Mouse (Mus musculus) stomach, postnatal 0 days (tissue): ENCODE measurements around the gene Mgmt. TPM values are rescaled to one million over a fixed set of nuclear protein-coding genes. Genes with fewer than 3 reads are reported as not detected.

Experiments
- ATAC-seq: fragments of 200-750 bp; cut with Nextera tagmentation; 2 replicates; pipeline ENCODE4 v1.8.0; 2017; ENCODE audit not compliant: low FRiP score, low TSS enrichment
- DNase-seq: peaks from one replicate; pipeline ENCODE4 v3.0.0-alpha.2; 2016; ENCODE audit warnings: low spot score
- H3K27ac ChIP-seq: fragments of 300-500 bp; sonication (generic); replicated peaks from 2 replicates; pipeline ENCODE4 v1.5.1; 2014; ENCODE audit warnings: mild to moderate bottlenecking, control low read depth
- H3K27me3 ChIP-seq: fragments of 300-500 bp; sonication (generic); 2 replicates; pipeline ENCODE4 v1.6.1; 2014; ENCODE audit warnings: low read length; ENCODE audit not compliant: control insufficient read depth, insufficient read depth
- H3K36me3 ChIP-seq: fragments of 300-500 bp; sonication (generic); 2 replicates; pipeline ENCODE4 v1.6.1; 2014; ENCODE audit warnings: low read length, mixed read lengths; ENCODE audit not compliant: control insufficient read depth, insufficient read depth
- H3K4me1 ChIP-seq: fragments of 300-500 bp; sonication (generic); replicated peaks from 2 replicates; pipeline ENCODE4 v1.6.1; 2014; ENCODE audit warnings: antibody characterized with exemption; ENCODE audit not compliant: control insufficient read depth, insufficient read depth
- H3K4me2 ChIP-seq: fragments of 300-500 bp; sonication (generic); replicated peaks from 2 replicates; pipeline ENCODE4 v1.6.1; 2014; ENCODE audit warnings: low read depth, mild to moderate bottlenecking, control low read depth, moderate library complexity
- H3K4me3 ChIP-seq: fragments of 300-500 bp; sonication (generic); 2 replicates; pipeline ENCODE4 v1.5.1; 2014; ENCODE audit warnings: low read depth, low read length, control low read depth
- H3K9ac ChIP-seq: fragments of 300-500 bp; sonication (generic); 2 replicates; pipeline ENCODE4 v1.6.1; 2014; ENCODE audit warnings: mild to moderate bottlenecking, low read length, control low read depth, mixed read lengths
- H3K9me3 ChIP-seq: fragments of 300-500 bp; sonication (generic); 2 replicates; pipeline ENCODE4 v1.6.1; 2016; ENCODE audit warnings: low read length; ENCODE audit not compliant: control insufficient read depth
- CTCF ChIP-seq: IDR thresholded peaks from 2 replicates; pipeline ENCODE4 v1.5.1; 2016; ENCODE audit warnings: antibody characterized with exemption, low read depth, mild to moderate bottlenecking, moderate library complexity
- EP300 ChIP-seq: optimal IDR thresholded peaks from 2 replicates; pipeline ENCODE3; 2016; ENCODE audit warnings: antibody characterized with exemption
- WGBS: fragments of 180-500 bp; shearing (Covaris S2); extraction: QIAGEN DNeasy Blood & Tissue Kit; methylation state at CpG from one replicate; pipeline ENCODE4 v1.1.7; 2014; 5-methylcytosine and 5-hydroxymethylcytosine counted together
- polyA plus RNA-seq: library from polyadenylated mRNA; unstranded; fragments of >200 nt; fragmentation: Nextera tagmentation; extraction: Ambion mirVana; gene quantifications from 2 replicates; pipeline ENCODE4 v1.2.1, GENCODE M21; 2015

Mgmt gene
- polyA plus RNA-seq, 1 experiment from 2014 or later: 5.5 TPM

DNA sequence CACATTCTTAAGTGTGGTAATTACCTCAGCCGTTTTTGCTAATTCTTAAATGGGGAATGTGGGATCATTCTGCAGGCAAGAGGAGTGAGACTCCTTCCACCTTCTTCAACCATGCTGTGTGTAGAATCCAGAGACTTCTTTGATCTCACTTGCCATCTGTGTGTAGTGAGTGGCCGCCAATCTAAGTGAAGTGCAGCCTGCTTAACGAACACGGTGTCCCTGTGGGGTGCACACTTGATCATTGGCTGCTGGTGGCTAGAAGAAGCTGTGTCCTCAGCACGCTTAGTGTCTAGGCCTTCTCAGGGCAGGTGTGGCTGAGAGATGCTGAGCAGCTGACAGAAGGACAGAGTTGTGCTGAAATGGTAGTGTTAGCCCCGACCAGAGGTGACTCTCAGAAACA lies 113.9 kb downstream of the Mgmt start:
- H3K36me3 ChIP-seq: no peaks in the 10 kb centered on the region
- H3K9ac ChIP-seq: no peak overlapping the region
- no peak overlapping the region for H3K4me2 ChIP-seq
- H3K27ac ChIP-seq: no peak overlapping the region
- H3K27me3 ChIP-seq: no peaks in the 10 kb centered on the region
- H3K4me1 ChIP-seq: no peaks in the 10 kb centered on the region
- DNase-seq: no peak
- H3K9me3 ChIP-seq: no peaks in the 10 kb centered on the region
- no peak overlapping the region for H3K4me3 ChIP-seq
- TF ChIP-seq CTCF (no peak), EP300 (no peak)
- WGBS: 81% methylated on average over 6 of the region's 6 CpGs
- no peak for ATAC-seq

DNA sequence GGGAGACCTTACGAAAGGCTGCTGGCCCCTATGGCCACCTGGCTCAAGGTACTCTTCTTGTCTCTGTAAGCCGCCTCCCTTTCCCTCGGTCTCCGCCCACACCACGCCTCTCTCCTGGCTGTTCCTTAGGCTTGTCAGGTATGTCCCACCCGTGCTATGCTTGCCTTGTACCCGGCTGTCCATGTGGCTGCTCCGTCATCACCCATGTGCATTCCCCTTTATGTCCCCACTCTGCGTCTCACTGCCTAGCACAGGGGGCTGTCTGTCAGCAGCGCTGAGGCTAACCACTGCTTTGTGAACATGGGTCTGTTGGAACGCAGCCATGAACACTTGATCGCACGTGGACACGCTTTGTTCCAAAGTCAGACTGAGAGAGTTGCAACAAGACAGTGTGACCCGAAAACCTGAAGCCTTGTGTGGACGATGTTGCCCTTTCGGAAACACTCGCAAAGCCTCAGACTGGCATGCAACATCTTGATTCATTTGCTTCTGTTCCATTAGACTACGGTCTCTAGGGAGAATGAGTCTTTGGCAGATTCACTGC lies 115.4 kb downstream of the Mgmt start:
- no peak for TF ChIP-seq EP300
- TF ChIP-seq CTCF: no peak
- no peak for DNase-seq
- Histone ChIP-seq H3K27me3 (no peaks in the 10 kb centered on the region), H3K9me3 (no peaks in the 10 kb centered on the region), H3K36me3 (no peaks in the 10 kb centered on the region), H3K4me3 (no peak overlapping the region), H3K4me1 (no peaks in the 10 kb centered on the region), H3K4me2 (no peak overlapping the region), H3K9ac (no peak overlapping the region), H3K27ac (no peak overlapping the region)
- no peak for ATAC-seq
- 83% methylated on average over 19 of the region's 19 CpGs for WGBS

DNA sequence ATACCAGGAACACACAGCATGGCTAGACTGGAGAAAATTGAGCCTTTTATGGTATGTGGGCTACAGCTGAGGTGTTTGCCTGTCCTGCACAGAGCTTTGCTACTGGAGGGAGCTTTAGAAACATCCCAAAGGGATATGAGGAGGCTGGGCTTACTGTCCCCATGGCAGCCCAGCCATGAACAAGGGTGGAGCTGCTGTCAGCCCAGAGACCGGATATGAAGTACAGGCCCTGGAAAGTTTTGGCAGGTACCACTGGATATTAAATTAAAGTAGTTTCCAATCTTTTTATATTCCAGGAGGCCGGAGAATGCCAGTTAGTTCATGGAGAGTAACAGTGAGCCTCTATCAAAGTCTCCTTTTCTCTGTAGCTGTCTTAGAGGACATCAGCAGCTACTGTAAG lies 116.0 kb downstream of the Mgmt start:
- ATAC-seq (no peak), DNase-seq (no peak)
- Histone ChIP-seq H3K9ac (no peak overlapping the region), H3K9me3 (no peaks in the 10 kb centered on the region), H3K4me1 (no peaks in the 10 kb centered on the region), H3K27ac (no peak overlapping the region), H3K4me3 (no peak overlapping the region), H3K27me3 (no peaks in the 10 kb centered on the region), H3K36me3 (no peaks in the 10 kb centered on the region), H3K4me2 (no peak overlapping the region)
- 69% methylated on average over 2 of the region's 2 CpGs for WGBS
- TF ChIP-seq EP300 (no peak), CTCF (no peak)

DNA sequence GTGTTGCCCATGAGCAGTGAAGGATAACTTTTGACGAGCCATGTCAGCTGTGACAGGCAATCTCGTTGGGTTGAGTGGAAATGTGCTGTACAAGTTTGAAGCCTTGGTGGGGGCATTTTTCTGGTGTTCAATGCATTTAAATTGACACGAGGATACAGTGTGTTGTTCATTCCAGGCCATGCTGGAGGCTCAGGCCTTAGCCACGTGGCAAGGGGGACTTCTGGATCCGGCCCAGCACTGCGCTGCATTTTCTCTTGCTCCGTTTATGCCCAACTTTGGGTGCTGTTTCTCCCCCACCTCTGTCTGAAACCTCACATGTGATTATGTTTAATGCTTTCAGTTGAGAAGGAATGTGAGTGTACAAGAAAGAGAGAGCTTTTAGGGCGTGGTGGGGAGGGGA lies 118.3 kb downstream of the Mgmt start:
- WGBS: 54% methylated on average over 8 of the region's 8 CpGs
- no peaks in the 10 kb centered on the region for H3K4me1 ChIP-seq
- no peak overlapping the region for H3K9ac ChIP-seq
- no peak overlapping the region for H3K4me3 ChIP-seq
- H3K9me3 ChIP-seq: no peaks in the 10 kb centered on the region
- H3K4me2 ChIP-seq: no peak overlapping the region
- H3K27ac ChIP-seq: no peak overlapping the region
- H3K36me3 ChIP-seq: no peaks in the 10 kb centered on the region
- H3K27me3 ChIP-seq: no peaks in the 10 kb centered on the region
- DNase-seq (no peak), ATAC-seq (no peak)
- TF ChIP-seq CTCF (no peak), EP300 (no peak)

DNA sequence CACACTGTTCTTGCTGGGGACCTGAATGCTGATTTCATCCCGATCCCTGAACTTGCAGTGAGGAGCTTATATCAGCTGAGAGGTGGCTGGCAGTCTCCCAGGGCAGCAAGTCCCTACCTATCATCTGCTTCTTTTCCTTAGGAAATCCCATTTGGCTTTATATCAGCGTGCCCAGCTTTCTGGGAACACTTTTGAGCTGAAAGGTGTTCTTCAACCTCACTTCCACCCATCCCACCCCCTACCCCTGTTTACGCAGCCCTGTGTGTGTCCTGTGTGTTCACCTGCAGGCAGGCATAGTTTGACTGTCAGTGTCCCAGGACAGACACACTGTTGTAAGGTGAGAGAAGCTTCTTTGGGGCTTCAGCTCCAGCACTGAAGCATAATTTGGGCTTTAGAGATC lies 119.0 kb downstream of the Mgmt start:
- TF ChIP-seq EP300: no peak
- no peak for TF ChIP-seq CTCF
- Histone ChIP-seq H3K27me3 (no peaks in the 10 kb centered on the region), H3K4me3 (no peak overlapping the region), H3K9ac (no peak overlapping the region), H3K9me3 (no peaks in the 10 kb centered on the region), H3K4me1 (no peaks in the 10 kb centered on the region), H3K27ac (no peak overlapping the region), H3K4me2 (no peak overlapping the region), H3K36me3 (no peaks in the 10 kb centered on the region)
- ATAC-seq (no peak), DNase-seq (no peak)
- WGBS: 54% methylated on average over 3 of the region's 3 CpGs

DNA sequence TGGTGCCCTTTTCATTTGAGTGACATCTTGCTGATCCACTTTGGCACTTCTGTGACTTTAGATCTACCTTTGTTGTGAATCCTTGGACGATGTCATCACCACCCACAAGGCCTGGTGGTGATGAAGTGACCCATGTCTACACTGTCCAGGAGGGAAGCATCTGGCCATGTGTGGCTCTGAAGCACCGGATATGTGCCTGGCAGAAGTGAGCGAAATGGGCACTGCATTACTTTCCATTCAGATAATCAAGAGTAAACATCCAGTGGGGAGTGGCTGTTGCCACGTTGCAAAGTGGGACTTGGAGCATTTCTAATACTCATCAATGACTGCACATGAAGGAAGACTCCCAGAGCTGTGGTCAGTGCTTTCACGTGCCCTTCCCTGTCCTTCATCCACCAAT lies 124.2 kb downstream of the Mgmt start:
- TF ChIP-seq CTCF (no peak), EP300 (no peak)
- DNase-seq: no peak
- WGBS: 82% methylated on average over 5 of the region's 5 CpGs

More for the DNA sequence above, 124.2 kb downstream of the Mgmt start:
- Histone ChIP-seq H3K4me1 (no peaks in the 10 kb centered on the region), H3K27ac (no peak overlapping the region), H3K9me3 (no peaks in the 10 kb centered on the region), H3K9ac (no peak overlapping the region), H3K4me3 (no peak overlapping the region), H3K27me3 (no peaks in the 10 kb centered on the region), H3K36me3 (no peaks in the 10 kb centered on the region), H3K4me2 (no peak overlapping the region)
- ATAC-seq: no peak
